Mouse (Mus musculus) urinary bladder, postnatal 14 days (tissue): Measurements from ENCODE around the gene Dus3l.

Experiments used
- DNase-seq: peaks from one replicate; pipeline ENCODE4 v3.0.0; 2021; ENCODE audit warnings: low spot score

Dus3l gene

DNA sequence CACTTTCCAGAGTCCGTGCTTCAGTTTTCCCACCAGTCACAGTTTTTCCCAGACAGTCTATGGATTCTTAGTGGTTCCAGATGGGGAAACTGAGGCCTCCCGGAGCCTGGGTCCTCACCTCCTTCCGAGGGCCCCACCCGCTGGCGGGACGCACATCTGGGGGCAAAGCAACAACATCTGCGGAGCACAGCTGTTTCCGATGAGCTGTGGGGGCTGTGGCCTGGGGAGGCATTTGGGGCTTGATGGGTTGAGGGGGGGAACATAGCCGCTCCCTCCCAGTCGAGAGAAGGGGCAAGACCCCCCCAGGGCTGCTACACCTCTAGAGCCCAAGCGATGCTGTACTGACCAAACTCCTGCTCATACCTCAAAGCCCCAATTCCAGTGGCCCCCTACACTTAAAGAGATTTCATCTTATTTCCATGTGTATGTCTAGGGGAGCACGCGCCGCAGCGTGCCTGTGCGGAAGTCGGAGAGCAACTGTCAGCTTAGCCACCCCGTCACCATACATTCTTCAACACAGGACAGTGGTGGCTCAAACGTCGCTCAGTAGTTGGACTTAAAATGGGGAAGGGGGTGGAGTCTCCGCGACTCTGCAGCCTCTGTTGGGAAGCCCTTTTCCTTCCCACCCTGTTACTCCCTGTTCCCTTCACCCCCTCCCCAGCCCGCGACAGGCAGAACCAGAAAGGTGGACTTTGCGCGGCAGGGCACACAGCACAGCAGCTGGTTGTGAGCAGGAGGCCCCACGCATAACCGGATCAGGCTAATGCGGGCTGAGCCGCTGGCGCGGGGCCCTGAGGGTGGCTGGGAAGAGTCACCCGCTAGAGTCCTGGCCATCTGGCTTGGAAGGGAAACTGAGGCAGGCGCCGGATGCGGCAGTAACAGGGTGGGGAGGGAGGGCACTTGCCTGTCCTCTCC, 10.0 kb upstream of the Dus3l start:
- no peak for DNase-seq

DNA sequence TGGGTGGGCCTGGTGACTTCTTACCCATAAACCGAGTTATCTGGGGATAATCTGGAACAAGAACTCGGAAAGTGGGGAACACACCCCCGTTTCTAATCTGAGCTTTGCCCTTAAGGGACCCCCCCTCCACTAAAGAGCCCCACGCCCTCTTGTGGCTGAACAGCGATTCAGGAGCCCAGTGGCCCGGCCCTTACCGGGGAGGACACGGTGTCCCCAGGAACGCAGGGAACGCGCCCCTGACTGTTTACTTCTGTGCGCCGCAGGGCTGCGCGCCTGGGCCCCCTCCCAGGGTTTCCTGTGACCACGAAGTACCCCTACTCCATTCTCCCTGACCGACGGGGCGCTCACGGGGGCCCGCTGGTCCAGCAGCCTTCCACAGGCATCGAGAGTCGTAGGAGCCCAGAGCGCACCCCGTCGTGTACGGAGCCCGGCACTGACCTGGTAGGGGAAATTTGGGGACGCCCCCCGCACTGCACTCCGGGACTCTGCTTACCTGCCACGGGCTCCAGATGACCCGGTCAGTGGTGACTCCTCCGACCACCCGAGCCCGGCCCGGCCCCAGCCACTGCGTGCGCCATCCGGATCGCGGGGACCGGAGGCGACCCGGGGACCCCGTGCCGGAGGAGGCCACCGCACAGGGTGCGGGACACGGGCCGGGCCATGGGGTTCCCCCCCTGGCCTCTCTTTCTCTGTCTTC, 7.7 kb upstream of the Dus3l start:
- peak; percentile 59 for DNase-seq

DNA sequence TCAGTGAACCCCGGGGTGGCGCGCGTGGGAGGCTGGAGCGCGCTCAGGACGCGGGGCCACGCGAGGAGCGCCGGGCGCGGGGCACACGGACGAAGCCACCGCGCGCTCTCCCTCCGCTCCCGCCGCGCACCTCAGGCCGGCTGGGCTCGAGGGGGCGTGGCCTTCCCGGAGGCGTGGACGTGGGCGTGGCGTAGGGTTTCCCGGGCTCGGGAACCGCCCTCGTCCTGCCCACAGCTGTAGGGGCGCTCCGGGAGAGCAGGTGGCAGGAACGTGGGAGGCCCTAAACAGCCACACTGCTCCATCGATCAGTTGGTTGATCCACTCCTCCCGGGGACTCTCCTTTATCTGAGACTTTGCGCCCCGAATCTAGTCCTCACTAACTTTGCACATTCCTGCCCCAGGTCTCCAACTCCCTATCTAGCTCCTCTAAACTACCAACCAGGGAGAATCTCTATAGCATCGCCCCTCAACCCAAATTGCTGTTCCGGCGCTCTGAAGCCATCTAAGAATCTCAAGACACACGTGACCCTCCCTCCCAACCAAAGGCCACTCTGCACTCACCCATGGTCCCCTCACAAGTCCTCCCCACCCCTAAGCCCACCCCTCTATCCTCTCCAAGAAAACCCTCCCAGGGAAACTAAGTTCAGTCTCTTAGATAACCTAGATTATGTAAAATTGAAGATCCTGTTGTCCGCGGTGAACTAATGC, 7.0 kb upstream of the Dus3l start, which contains the start of gene Nrtn:
TSS of gene Nrtn (minus strand) at position 115 of the 708 bp plus-strand sequence.
- peak; percentile 96 for DNase-seq

DNA sequence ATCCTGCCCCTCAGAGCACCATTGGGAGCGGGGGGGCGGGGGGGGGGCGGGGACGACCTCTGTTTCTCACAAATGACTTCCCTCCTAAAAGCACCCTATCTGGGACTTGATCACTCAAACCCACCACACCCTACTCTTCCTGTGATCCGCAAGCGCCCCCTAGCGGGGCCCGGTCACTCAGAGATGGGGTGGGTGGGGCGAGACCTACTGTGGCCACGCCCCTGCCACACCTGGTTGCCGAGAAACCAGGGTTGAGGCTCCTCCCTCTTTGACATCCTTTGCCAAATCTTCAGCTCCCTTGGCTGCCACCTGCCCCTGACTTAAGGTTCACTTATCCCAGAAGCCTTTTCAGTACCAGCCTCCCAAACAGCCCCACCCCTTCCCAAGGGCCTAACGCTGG, 6.4 kb upstream of the Dus3l start:
- DNase-seq = peak; percentile 87

DNA sequence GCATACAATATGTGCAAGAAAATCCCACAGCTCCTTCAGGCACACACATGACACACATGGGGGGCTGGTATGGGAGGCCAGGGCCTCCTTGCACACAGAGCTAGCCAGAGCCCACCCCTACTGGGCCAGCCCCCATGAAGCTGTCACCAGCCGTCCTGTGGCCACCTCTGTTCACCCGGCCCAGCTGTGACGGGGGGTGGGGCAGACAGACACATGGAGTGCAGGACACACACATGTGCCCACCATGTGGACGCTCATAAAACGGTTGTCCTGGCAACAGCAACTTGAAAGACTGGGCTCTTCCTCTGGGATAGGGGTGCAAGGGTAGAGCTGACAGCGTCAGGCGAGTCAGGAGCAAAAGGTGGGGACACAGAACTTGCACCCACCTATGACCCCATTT, 5.3 kb upstream of the Dus3l start:
- no peak for DNase-seq

DNA sequence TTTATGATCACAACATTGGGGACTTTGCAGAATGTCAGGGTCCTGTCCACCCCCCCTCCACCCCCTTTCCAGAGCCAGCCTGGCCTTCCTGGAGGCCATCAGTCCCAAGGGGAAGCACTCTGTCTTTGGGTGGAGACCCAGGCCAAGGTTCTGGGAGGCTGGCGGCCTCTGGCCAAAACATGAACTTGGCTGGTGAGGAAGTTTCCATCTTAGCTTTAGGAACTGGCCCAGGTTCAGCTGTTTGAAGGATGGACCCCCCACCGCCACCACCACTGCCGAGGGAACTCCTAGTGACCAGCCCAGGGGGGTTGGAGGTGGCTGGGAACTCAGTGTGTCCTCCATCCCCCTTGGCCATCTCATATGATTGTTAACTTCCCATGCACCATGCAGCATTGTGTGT, 3.5 kb upstream of the Dus3l start:
- no peak for DNase-seq

DNA sequence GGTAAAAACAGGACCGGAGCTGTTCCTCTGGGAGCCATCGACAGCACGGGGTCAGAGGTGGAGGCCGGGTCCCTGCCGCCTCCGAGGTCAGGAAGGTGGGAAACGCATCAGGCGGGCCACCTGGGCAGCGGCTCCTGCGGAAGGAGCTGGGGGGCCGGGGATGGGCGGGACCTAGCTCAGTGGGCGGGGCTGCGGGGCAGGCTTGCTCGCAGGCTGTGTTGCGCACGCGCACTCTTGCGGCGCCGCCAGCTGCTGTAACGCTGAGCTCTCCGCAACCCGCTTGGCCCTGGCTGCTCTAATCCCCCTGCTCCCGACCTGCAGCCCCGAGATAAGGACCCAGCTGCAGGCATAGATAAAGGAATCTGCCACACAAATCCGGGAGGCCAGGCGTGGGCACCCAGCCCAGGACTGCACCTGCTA, 2.6 kb upstream of the Dus3l start:
- peak; percentile 88 for DNase-seq

DNA sequence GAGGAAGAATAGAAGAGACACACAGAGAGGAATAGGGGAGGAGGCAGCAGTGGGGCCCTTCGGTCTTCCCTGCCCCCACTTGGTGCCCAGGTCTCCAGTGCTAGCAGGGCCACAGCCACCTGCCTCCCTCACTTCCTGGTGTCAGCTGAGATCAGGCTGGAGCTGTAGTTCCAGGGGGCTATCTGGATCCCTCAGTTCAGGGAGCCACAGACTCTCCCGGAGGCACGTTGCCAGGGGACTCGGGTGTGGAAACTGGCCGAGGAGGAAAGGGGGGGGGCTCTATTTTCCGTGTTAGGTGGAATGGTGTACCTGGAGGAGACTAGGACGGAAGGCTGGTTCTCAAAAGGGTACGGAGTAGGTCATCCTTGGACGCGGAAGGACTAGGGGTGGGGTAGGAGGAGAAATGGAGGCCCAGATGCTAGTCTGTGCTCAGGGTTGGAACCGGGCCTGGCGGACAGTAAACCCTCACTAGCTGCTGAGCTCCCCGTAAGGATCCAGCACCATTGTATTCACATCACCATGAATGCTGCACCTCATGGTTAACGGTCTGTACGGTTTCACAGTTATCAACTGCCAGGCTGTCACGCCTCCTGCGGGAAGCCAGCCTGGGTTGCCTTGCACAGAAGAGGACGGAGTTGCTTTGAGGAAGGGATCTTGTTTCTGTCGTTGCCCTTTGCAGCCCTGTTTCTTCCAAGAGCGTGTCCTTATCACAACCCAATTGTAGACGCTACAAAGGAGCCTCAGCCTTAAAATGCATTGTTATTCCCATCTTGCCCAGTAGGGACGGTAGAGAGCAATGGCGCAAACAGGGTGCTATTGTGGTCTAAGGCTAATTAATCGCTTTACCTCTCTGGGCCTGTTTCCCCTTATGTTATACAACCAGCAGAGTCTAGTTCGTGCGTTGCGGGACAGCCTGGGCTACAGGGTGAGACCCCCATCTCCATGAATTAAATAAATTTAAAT, 1.5 kb upstream of the Dus3l start:
- DNase-seq = peak; percentile 57

DNA sequence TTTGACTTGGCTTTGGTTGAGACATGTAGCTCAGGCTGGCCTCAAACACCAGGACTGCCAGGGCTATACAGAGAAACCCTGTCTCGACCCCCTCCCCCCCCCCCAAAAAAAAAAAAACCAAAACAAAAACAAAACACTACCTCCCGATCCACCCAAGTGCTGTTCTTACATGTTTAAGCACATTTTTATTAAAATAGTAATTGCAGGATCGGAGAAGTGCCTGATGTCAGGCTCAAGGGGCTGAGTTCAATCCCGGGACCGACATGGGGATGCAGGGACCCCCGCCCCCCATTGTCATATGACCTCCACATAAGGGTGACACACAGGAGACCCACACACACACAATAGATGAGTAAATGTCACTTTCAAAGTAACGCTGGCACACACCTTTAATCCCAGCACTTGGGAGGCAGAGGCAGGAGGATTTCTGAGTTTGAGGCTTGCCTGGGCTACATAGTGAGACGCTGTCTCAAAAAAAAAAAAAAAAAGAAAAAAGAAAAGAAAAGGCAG, 761 bp upstream of the Dus3l start:
- DNase-seq = no peak

DNA sequence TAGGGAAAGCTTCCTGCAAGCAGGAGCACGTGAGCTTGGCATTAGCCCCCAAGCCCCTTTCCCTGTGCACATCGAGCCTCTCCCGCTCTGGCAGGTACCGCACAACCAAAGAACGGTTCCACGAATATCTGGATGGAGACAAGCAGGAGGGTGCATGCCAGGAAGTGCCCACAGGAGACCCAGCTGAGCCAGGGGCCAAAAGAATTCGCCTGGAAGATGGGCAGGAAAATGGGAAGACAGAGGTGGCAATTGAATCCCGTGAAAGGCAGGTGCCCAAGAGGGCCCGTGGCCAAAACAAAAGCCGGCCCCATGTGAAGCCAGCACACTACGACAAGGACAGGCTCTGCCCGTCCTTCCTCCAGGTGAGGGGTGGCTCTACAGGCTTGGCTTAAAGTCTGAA, 874 bp downstream of the Dus3l start:
- no peak for DNase-seq

DNA sequence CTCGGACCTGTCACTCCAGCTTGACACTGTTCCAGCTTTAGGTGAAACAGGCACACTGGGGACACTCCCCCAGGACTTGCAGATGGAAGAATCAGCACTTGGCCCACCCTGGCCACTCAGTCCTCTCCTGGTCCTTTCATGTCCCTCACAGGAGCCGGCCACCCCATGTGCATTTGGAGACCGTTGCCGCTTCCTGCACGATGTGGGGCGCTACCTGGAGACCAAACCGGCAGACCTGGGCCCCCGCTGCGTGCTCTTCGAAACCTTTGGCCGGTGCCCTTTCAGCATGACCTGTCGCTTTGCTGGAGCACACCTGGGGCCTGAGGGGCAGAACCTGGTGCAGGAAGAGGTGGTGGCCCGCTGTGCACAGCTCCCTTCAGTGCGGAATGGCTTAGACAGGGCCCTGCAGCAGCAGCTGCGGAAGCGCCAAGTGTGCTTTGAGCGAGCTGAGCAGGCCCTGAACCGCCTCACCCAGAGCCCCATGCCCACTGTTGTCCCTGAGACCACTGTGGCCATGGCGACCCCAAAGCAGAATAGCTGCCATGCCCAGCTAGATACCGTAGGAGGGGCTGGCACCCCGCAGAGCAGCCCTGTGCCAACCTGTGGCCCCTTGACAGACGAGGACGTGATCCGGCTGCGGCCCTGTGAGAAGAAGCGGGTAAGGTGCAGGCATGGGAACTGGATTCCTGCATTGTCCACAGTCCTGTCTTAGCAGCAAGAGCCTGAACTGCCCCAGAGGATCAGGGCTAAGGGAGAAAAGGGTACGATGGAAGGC, 2.3 kb downstream of the Dus3l start:
- DNase-seq = no peak

DNA sequence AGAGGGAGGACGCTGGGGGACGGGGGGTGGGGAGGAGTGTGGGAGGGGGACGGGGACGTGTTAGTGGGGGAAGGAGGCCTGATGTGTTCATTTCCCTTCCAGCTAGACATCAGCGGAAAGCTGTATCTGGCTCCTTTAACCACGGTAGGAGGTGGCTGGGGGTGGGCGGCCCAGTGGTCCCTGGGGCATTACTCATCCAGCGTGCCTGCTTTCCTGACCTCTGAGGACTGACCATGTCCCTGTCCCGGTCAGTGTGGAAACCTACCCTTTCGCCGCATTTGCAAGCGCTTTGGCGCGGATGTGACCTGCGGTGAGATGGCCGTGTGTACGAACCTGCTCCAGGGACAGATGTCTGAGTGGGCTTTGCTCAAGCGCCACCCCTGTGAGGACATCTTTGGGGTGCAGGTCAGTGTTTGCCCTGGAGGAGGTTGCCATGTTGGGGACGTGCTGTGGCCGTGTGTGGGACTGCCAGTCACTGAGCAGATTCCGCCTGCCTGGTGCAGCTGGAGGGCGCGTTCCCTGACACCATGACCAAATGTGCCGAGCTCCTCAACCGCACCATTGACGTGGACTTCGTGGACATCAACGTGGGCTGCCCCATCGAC, 3.1 kb downstream of the Dus3l start:
- no peak for DNase-seq

DNA sequence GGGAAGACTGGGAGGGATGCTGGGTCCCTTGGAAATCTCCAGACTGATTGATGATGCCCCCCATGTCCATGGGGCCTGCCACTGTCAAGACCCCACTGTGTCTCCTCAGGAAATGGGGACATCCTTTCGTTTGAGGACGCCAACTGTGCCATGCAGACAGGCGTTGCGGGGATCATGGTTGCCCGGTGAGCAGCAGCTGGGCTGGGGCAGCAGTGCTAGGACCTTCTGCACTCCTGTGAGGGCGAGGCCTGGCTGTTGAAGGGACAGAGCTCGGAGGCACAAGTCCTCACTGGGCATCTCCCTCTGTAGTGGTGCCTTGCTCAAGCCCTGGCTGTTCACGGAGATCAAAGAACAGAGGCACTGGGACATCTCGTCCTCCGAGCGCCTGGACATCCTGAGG, 4.4 kb downstream of the Dus3l start:
- DNase-seq = no peak

DNA sequence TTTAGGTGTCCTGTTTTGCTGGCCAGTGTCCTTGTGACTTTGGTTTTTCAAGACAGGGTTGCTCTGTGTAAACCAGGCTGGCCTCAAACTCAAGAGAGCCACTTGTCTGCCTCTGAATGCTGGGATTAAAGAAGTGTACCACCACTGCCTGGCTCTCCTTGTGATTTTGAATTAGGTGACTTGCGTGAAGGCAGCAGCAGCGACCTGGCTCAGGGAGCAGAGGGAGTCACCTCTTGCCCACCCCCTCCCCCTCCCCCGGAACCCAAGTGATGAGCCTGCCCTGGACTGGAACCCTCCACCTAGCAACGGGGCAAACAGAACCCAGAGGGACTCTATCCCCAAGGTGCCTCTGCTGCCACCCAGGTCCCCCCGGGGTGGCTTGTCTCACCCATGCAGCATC, 5.4 kb downstream of the Dus3l start, which contains the start of gene Prr22:
TSS of gene Prr22 (plus strand) at position 301 of the 400 bp plus-strand sequence.
- no peak for DNase-seq

DNA sequence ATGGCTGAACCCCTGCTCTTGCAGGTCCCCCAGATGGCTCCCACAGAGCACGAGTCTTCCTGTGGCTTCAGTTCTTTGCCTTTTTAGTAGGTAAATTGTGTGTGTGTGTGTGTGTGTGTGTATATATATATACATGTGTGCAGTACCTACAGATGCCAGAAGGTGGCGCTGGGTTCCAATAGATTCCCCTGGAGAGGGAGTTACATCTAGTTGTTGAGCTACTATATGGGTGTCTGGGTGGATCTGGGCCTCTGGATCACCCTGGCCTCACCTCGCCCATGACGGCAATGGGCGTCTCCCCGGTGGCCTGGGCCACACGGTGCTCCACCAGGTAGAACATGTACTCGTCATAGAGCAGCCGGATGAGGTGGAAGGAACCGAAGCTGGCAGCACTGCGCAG, 13.0 kb downstream of the Dus3l start:
- no peak for DNase-seq

DNA sequence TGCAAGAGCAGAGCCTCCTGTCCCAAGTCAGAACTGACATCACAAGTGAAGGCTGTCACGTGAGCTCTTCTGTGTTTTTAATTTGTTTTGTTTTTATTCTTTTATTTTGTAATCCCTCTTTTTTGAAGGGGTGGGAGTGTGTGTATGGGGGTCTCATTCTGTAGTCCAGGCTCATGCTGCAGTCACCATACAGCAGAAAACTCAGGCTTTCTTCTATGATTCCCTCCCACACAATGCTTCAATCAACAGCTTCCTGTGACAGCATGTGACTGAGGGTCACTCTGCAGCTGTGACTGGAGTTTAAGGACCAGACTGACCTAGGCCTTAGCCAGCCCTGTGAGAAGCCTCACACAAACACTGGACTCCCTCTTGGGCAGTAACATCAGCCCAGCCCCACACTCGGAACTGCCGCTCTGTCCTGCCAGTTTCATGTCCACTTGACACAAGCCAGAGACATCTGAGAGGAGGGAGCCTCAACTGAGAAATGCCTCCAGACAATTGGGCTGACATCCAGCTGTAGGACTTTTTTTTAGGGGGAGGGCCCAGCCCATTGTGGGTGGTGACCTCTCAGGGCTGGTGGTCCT, 14.3 kb downstream of the Dus3l start:
- no peak for DNase-seq

DNA sequence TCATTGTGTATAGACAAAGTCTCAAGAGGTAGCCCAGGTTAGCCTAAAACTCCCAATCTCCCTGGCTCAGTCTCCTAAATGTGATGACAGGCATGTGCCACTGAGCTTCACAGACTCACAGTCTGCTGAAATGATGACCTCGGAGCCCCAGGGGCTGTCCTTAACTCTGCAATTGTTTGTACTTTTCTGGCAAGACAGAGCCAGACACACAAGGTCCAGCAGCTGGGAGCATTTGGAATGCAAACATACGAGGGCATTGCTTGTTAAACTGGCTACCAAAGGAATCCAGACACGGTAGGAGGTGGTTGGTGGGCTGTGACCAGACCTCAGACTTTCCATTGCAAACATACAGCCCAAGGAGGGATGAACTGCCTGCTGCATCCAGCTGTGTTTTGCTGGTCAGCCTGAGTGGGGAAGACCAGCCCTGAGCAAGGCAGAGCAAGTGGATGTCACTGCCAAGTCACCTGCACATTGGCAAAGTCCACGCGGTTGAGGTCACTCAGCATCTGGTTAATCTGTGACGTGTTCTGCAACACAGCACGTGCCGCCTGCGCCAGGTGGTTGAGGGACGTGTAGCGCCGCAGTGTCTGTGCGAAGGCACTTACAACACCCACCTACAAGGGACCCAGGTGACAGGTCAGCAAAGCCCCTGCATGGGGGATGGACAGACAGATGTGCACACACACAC, 15.9 kb downstream of the Dus3l start:
- no peak for DNase-seq

DNA sequence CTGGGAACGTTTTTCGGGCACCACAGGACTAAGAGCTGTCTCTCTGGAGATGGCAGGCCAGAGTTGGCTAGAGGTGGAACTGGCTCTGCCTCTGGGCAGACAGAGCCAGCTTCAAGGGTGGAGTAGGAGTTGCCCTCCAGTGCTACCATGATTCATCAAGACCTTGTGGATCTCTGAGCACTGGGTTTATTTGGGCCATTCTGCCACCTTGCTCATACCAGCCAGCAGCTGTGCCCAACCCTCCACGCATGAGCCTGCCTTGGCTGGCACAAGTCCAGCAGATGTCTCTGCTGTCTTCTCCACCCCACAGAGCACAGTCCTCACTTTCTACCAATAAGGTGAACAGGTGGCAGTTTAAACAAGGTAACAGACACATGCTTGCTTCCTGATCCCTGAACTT, 24.3 kb downstream of the Dus3l start:
- no peak for DNase-seq

DNA sequence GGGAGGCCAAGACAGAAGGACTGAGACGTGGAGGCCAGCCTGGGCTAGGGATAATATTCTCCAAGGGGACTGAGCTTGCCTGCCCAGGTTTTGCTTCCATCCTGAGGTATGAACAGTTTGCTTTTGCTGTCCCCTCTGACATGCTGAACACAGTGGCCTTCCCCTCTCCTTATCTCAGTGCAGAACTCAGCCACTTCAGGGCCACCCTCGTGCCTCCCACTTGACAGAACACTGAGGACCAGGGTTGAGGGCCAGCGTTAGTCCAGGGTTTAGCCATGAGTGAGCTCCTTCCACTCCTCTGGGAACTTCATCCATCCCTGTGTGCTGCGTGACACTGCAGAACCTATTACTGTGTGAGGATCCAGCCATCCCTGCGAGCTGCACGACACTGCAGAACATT, 24.7 kb downstream of the Dus3l start:
- no peak for DNase-seq
